Mouse (Mus musculus) midbrain, embryonic 11.5 days (tissue): ENCODE measurements at regions not wholly inside any gene's neighbourhood (a gene's known extent, or its start where the extent isn't known, plus 50 kb on each side); places are given as distances from the start of the nearest gene placed in this dataset.

Experiments used
- ATAC-seq: fragments of 200-750 bp; cut with Nextera tagmentation; 2 replicates; pipeline ENCODE4 v1.8.0; 2017; ENCODE audit warnings: moderate TSS enrichment, moderate library complexity; ENCODE audit not compliant: low FRiP score
- DNase-seq: peaks from one replicate; pipeline ENCODE4 v3.0.0; 2015; ENCODE audit warnings: low spot score; ENCODE audit errors: missing footprints
- H3K27ac ChIP-seq: fragments of 300-500 bp; sonication (generic); 2 replicates; pipeline ENCODE4 v1.5.1; 2014; ENCODE audit warnings: low read depth, low read length
- H3K27me3 ChIP-seq: fragments of 300-500 bp; sonication (generic); 2 replicates; pipeline ENCODE4 v1.6.1; 2014; ENCODE audit warnings: mild to moderate bottlenecking, low read length, moderate library complexity, mixed read lengths; ENCODE audit not compliant: control insufficient read depth, insufficient read depth
- H3K36me3 ChIP-seq: fragments of 300-500 bp; sonication (generic); 2 replicates; pipeline ENCODE4 v1.6.1; 2014; ENCODE audit warnings: mild to moderate bottlenecking, low read length, moderate library complexity, mixed read lengths; ENCODE audit not compliant: control insufficient read depth, insufficient read depth
- H3K4me1 ChIP-seq: fragments of 300-500 bp; sonication (generic); 2 replicates; pipeline ENCODE4 v1.6.1; 2014; ENCODE audit warnings: low read length; ENCODE audit not compliant: control insufficient read depth, insufficient read depth
- H3K4me2 ChIP-seq: fragments of 300-500 bp; sonication (generic); 2 replicates; pipeline ENCODE4 v1.6.1; 2014; ENCODE audit warnings: mild to moderate bottlenecking, moderate library complexity
- H3K4me3 ChIP-seq: fragments of 300-500 bp; sonication (generic); 2 replicates; pipeline ENCODE4 v1.5.1; 2014; ENCODE audit warnings: low read depth, low read length
- H3K9ac ChIP-seq: fragments of 300-500 bp; sonication (generic); 2 replicates; pipeline ENCODE4 v1.6.1; 2014; ENCODE audit warnings: low read length
- H3K9me3 ChIP-seq: fragments of 300-500 bp; sonication (generic); 2 replicates; pipeline ENCODE4 v1.6.1; 2016; ENCODE audit warnings: low read length; ENCODE audit not compliant: control insufficient read depth
- WGBS: fragments of 180-500 bp; shearing (Covaris S2); extraction: QIAGEN DNeasy Blood & Tissue Kit; methylation state at CpG from one replicate; pipeline ENCODE4 v1.1.7; 2014; 5-methylcytosine and 5-hydroxymethylcytosine counted together

DNA sequence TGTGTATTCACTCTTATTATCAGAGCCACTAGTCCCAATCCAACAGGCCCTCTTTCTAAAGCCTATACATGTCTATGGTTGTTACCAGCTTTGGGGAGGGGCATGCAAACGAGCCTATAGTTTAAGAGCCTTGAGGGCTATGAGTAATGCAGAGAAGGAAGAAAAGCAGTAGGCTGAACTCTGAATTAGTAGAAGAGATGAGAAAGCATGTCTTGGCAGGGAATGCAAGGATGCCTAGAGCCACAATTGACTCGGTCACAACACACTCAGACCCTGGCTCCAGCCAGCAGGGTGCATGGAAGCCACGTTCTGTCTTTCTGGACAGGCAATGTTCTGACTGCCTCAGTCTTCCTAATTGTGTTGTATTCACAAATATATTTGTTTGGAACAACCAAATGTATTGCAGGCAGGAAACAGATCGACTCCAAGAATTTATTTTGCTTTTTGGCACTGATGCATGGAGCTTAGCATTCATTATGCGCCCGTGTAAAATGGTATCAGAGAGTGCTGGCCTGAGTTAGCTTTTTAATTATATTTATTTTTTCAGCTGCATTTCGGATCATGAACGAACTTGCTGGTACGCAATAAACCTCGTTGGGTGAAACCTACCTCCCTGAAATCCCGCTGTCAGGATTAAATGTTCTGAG is 110.2 kb downstream of the Rybp start:
- Histone ChIP-seq H3K27ac (no peak overlapping the region), H3K36me3 (no peaks in the 10 kb centered on the region), H3K9ac (no peak overlapping the region), H3K9me3 (no peaks in the 10 kb centered on the region), H3K27me3 (0 out of 2 replicates have a peak, but pooled peaks cover 3% of the 10 kb centered on the region), H3K4me3 (no peak overlapping the region), H3K4me1 (no peaks in the 10 kb centered on the region), H3K4me2 (no peak overlapping the region)
- DNase-seq (no peak), ATAC-seq (no peak)
- 85% methylated on average over 11 of the region's 11 CpGs for WGBS

- 0 out of 2 replicates have a peak overlapping the region, but pooled peaks have one; percentile 2 for H3K9ac ChIP-seq
- WGBS: 5% methylated on average over 22 of the region's 22 CpGs
- no peak overlapping the region for H3K27ac ChIP-seq
- peak overlapping the region; percentile 32 for H3K4me2 ChIP-seq
- H3K36me3 ChIP-seq: no peaks in the 10 kb centered on the region
- H3K9me3 ChIP-seq: no peaks in the 10 kb centered on the region
- DNase-seq: peak; percentile 91
- ATAC-seq: no peak
- H3K4me1 ChIP-seq: peaks cover 6% of the 10 kb centered on the region
- H3K4me3 ChIP-seq: no peak overlapping the region
- H3K27me3 ChIP-seq: peaks cover 19% of the 10 kb centered on the region
Measured at GRCm38 (mm10) chr6:100170711-100171348, 116.5 kb downstream of the Rybp start.

GRCm38 (mm10) chr6:100167321-100167720 is 120.0 kb downstream of the Rybp start:
- 79% methylated on average over 5 of the region's 5 CpGs for WGBS

GRCm38 (mm10) chr6:100165746-100166145 is 121.5 kb downstream of the Rybp start:
- Histone ChIP-seq H3K36me3 (no peaks in the 10 kb centered on the region), H3K4me1 (peaks cover 20% of the 10 kb centered on the region), H3K4me3 (no peak overlapping the region), H3K9me3 (no peaks in the 10 kb centered on the region), H3K27ac (no peak overlapping the region), H3K4me2 (no peak overlapping the region), H3K27me3 (peaks cover 9% of the 10 kb centered on the region), H3K9ac (no peak overlapping the region)
- 90% methylated on average over 3 of the region's 3 CpGs for WGBS
- no peak for DNase-seq
- ATAC-seq: no peak

More at GRCm38 (mm10) chr6:100167321-100167720, 120.0 kb downstream of the Rybp start:
- Histone ChIP-seq H3K9ac (no peak overlapping the region), H3K4me1 (peaks cover 23% of the 10 kb centered on the region), H3K36me3 (no peaks in the 10 kb centered on the region), H3K4me3 (no peak overlapping the region), H3K9me3 (no peaks in the 10 kb centered on the region), H3K27ac (no peak overlapping the region), H3K4me2 (no peak overlapping the region), H3K27me3 (peaks cover 16% of the 10 kb centered on the region)
- ATAC-seq (no peak), DNase-seq (no peak)

DNA sequence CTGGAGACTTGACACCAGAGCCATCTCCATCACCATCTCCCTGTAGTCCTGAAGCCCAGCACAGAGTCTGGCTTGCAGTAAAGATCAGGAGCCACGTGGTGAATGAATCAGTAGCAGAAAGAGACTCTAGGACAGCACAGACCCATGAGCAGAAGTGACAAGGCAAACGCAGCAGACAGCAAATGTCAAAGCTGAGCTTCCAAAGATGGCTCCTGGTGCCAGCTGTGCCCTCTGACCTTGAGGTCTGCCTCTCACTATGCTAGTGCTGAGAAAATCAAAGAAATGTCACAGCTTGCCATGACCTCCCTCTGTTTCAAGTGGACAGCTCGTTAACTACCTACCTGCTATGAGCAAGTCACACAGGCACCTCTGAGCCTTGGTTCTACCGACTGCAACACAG is 123.1 kb downstream of the Rybp start:
- H3K36me3 ChIP-seq: no peaks in the 10 kb centered on the region
- WGBS: 39% methylated on average over 4 of the region's 4 CpGs
- DNase-seq (no peak), ATAC-seq (no peak)
- no peak overlapping the region for H3K27ac ChIP-seq
- H3K4me1 ChIP-seq: peaks cover 17% of the 10 kb centered on the region
- H3K9me3 ChIP-seq: no peaks in the 10 kb centered on the region
- H3K4me3 ChIP-seq: no peak overlapping the region
- H3K27me3 ChIP-seq: peaks cover 2% of the 10 kb centered on the region; the same call in 1 of the 2 replicates
- H3K9ac ChIP-seq: no peak overlapping the region
- no peak overlapping the region for H3K4me2 ChIP-seq

DNA sequence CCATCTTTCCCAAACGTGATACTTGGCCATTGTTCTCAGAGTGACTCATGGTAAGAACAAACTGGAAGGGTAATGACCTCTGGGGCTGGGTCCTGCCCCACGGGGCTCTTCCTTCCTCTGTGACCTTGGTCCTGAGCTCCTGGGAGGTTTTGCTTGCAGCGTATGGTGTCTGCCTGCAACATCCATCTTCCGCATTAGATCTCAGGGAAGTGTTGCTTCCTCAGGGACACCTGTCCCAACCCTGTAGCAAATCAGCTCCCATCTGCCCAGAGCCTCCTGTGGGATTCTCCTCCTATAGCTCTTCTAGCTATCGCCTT is 123.5 kb downstream of the Rybp start:
- Histone ChIP-seq H3K4me1 (peaks cover 17% of the 10 kb centered on the region), H3K27ac (no peak overlapping the region), H3K4me2 (no peak overlapping the region), H3K27me3 (peaks cover 2% of the 10 kb centered on the region; the same call in 1 of the 2 replicates), H3K9ac (no peak overlapping the region), H3K36me3 (no peaks in the 10 kb centered on the region), H3K9me3 (no peaks in the 10 kb centered on the region), H3K4me3 (no peak overlapping the region)
- WGBS: 54% methylated on average over 5 of the region's 5 CpGs
- DNase-seq (no peak), ATAC-seq (no peak)

DNA sequence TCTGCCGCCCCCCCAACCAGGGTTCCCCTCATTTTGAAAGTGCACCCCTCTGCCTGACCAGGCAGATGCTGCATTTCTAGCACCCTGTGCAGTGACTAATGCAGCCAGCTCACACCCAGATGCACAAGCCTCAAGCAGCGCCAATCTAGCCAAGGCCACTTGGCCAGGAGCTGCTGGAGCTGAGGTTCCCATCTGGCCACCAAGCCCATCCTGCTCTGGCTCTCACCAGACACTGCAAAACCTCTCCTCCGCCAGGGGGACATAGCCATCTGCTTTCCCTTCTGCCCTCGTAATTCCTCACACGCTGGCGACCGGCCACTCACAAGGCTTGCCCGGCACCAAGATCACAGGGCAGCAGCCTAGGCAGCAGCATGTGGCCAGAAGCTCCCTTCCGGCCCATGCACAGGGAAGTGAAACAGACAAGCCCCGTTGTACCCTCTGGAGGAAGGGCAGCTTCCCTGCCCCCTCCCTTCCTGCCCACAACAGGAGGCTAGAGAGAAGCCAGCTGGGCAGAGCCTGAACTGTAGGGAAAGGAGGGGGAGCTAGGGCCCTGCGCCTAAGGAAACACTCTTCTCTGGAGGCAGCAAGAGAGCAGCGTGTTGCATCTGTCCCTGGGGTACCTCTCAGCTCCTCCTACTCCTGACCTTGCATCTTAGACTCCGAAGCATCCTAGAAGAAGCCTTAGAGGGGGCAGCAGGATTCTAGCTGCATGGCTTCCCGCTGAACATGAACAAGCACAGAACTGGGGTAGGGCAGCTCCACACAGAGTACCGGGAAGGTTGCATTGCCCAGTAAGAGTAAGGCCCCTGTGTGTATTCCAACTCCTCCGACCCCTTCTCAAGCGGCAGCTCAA is 124.1 kb downstream of the Rybp start:
- Histone ChIP-seq H3K27me3 (peaks cover 2% of the 10 kb centered on the region; the same call in 1 of the 2 replicates), H3K4me3 (no peak overlapping the region), H3K4me2 (peak overlapping the region; percentile 41), H3K9me3 (no peaks in the 10 kb centered on the region), H3K4me1 (peaks cover 17% of the 10 kb centered on the region), H3K9ac (peak overlapping the region; percentile 42), H3K36me3 (no peaks in the 10 kb centered on the region), H3K27ac (no peak overlapping the region; the same call in 1 of the 2 replicates)
- 13% methylated on average over 17 of the region's 17 CpGs for WGBS
- ATAC-seq: peak; percentile 87
- DNase-seq: peak; percentile 94

DNA sequence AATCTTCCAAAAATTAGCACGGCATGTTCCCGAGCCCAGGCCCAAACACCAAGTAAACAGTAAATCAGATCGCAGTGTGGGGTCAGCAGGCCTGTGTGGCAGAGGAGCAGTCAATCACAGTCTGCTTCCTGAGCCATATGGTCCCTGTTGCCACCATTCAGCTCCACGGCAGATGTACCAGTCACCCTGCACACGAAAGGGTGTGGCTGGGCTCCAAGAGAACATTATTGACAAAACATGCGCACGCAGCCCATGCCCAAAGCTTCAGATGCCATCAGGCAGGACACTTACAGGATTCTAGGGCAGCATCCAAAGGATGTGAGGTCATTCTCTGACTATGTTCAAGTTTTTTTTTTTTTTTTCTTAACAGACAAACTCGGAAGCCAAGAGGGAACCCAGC is 126.6 kb downstream of the Rybp start:
- 79% methylated on average over 8 of the region's 8 CpGs for WGBS
- ATAC-seq (no peak), DNase-seq (no peak)
- Histone ChIP-seq H3K4me3 (no peak overlapping the region), H3K36me3 (no peaks in the 10 kb centered on the region), H3K4me2 (no peak overlapping the region), H3K4me1 (peaks cover 17% of the 10 kb centered on the region), H3K27ac (no peak overlapping the region), H3K9me3 (no peaks in the 10 kb centered on the region), H3K27me3 (no peaks in the 10 kb centered on the region), H3K9ac (no peak overlapping the region)

DNA sequence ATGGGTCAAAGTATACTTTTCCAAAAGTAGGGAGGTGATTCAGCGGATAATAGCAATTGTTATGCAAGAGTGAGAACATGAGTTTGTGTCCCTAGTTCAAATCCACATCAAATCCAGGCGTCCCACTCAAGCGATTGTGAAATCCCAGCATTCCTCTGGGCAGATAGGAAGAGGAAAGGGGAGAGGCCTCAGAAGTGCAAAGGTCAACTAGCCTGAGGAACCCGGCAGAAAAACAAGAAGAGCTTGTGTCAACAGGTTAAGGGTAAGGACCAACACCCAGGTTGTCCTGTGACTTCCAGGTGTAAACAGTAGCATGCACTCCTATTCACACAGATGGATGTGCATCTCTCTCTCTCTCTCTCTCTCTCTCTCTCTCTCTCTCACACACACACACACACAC is 127.5 kb downstream of the Rybp start:
- Histone ChIP-seq H3K4me3 (no peak overlapping the region), H3K9ac (no peak overlapping the region), H3K27me3 (no peaks in the 10 kb centered on the region), H3K9me3 (no peaks in the 10 kb centered on the region), H3K27ac (no peak overlapping the region), H3K4me1 (peaks cover 17% of the 10 kb centered on the region), H3K36me3 (no peaks in the 10 kb centered on the region), H3K4me2 (no peak overlapping the region)
- ATAC-seq (no peak), DNase-seq (no peak)
- WGBS: 82% methylated on average over 4 of the region's 4 CpGs
